Mouse (Mus musculus): ENCODE measurements around the gene Urah.

DNA sequence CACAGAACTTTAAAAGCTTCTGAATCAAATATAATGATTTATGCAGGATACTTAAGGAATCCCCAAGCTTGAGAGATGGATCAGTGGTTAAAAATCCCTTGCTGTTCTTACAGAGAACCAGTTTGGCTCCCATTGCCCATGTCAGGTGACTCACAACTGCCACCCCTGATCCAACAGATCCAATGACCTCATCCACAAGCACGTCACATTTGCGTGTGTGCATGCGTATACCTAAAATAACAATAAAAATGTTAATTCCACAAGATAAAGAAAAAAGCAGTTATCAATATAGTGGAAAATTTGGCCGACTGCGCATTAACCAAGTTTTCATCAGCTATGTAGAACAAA is 13.5 kb upstream of the Urah start:
- TF ChIP-seq CTCF (conservative IDR thresholded peaks at IDR 0.05; ENCODE audit: low read length) (no peak), NANOG (IDR thresholded peaks at IDR 0.05; ENCODE audit: borderline replicate concordance, low read length) (no peak)
